9 mouse cellular contexts compared by ENCODE assay signal in genomic region chr4:65420511-65420931, GRCm38 (mm10).
A peak's percentile ranks its signal among the peaks of the same experiment; 100 is the strongest.
DNase-seq lines count a peak whose midpoint lies in the region; ATAC-seq and TF ChIP-seq lines count a peak whose summit lies in the region.
"Had no signal": no experiment of that assay in that cellular context is flagged by ENCODE, and none has a peak within 500 bp of the region (broad histone marks: within the 10 kb centered on the region; RNA-seq: fewer than 3 reads in every experiment).

No protein-coding gene starts in this region.

- intact Hi-C loops in heart, postnatal 25 days (cut with DNase I): no loop called here
- intact Hi-C loops in heart, postnatal 14 days (cut with DNase I): no loop called here

- peak; percentile 65 for ATAC-seq in heart, embryonic 11.5 days (replicated peaks; ENCODE audit: insufficient number of reproducible peaks, low FRiP score, low TSS enrichment)
- 0 out of 2 replicates have a peak, but pooled peaks have one; percentile 35 for ATAC-seq in limb, embryonic 11.5 days (ENCODE audit: insufficient number of reproducible peaks, low FRiP score, low TSS enrichment, low read depth)
- no peak for ATAC-seq in midbrain, postnatal 0 days (ENCODE audit: low FRiP score)

- 5% methylated on average over 3 of the region's 3 CpGs for WGBS in heart, embryonic 11.5 days (ENCODE audit: insufficient replicate concordance)
- WGBS in limb, embryonic 11.5 days: 13% methylated on average over 3 of the region's 3 CpGs
- 9% methylated on average over 3 of the region's 3 CpGs for WGBS in midbrain, postnatal 0 days

- H3K36me3 ChIP-seq in heart, embryonic 11.5 days (ENCODE audit: control insufficient read depth, insufficient read depth, low read length): no peaks in the 10 kb centered on the region
- no peaks in the 10 kb centered on the region for H3K36me3 ChIP-seq in limb, embryonic 11.5 days (ENCODE audit: control insufficient read depth, insufficient read depth, low read length)
- no peaks in the 10 kb centered on the region for H3K36me3 ChIP-seq in midbrain, postnatal 0 days (ENCODE audit: insufficient read depth, low read length)
- H3K36me3 ChIP-seq: G1E had no signal

- H3K4me1 ChIP-seq in heart, embryonic 11.5 days (ENCODE audit: control insufficient read depth, insufficient read depth, low read length): peaks cover 9% of the 10 kb centered on the region; the same call in 1 of the 2 replicates
- H3K4me1 ChIP-seq in limb, embryonic 11.5 days (ENCODE audit: control insufficient read depth, insufficient read depth, low read length): no peaks in the 10 kb centered on the region; the same call in 1 of the 2 replicates
- no peaks in the 10 kb centered on the region for H3K4me1 ChIP-seq in midbrain, postnatal 0 days (ENCODE audit: insufficient read depth, low read length)

- TF ChIP-seq CTCF in midbrain, postnatal 0 days (IDR thresholded peaks at IDR 0.05): no peak

- DNase-seq in heart, postnatal 25 days (ENCODE audit: low spot score): no peak
- peak; percentile 76 for DNase-seq in embryo, embryonic 10.5 days (ENCODE audit: low spot score)
- DNase-seq in heart, postnatal 14 days: peak; percentile 10 to 53
- peak; percentile 57 for DNase-seq in limb, embryonic 11.5 days (ENCODE audit: low spot score)
- DNase-seq in midbrain, postnatal 0 days (ENCODE audit: low spot score): peak; percentile 48
- DNase-seq in thymus, postnatal 0 days (ENCODE audit: low spot score): no peak
- no peak for DNase-seq in thymus, postnatal 10 days (ENCODE audit: low spot score in 2 of 2)

- H3K27ac ChIP-seq in heart, embryonic 11.5 days (ENCODE audit: low read depth, low read length): peak overlapping the region; percentile 25
- H3K27ac ChIP-seq in limb, embryonic 11.5 days (replicated peaks; ENCODE audit: low read depth, low read length): peak overlapping the region; percentile 18; the same call in 1 of the 2 replicates
- H3K27ac ChIP-seq in midbrain, postnatal 0 days (ENCODE audit: low read depth, low read length): no peak overlapping the region

- H3K27me3 ChIP-seq in heart, embryonic 11.5 days (ENCODE audit: control insufficient read depth, insufficient read depth, low read length): no peaks in the 10 kb centered on the region
- H3K27me3 ChIP-seq in limb, embryonic 11.5 days (ENCODE audit: control insufficient read depth, insufficient read depth, low read length): no peaks in the 10 kb centered on the region
- no peaks in the 10 kb centered on the region for H3K27me3 ChIP-seq in midbrain, postnatal 0 days (ENCODE audit: insufficient read depth, low read length)

- no peak overlapping the region for H3K4me3 ChIP-seq in heart, embryonic 11.5 days (ENCODE audit: low read depth, low read length)
- H3K4me3 ChIP-seq in limb, embryonic 11.5 days (ENCODE audit: low read depth, low read length): no peak overlapping the region
- no peak overlapping the region for H3K4me3 ChIP-seq in midbrain, postnatal 0 days (ENCODE audit: low read depth, low read length)

- no peaks in the 10 kb centered on the region for H3K9me3 ChIP-seq in heart, embryonic 11.5 days (replicated peaks; ENCODE audit: control insufficient read depth, low read length)
- no peaks in the 10 kb centered on the region for H3K9me3 ChIP-seq in limb, embryonic 11.5 days (ENCODE audit: control insufficient read depth, low read length)
- no peaks in the 10 kb centered on the region for H3K9me3 ChIP-seq in midbrain, postnatal 0 days (ENCODE audit: low read length)

- H3K9ac ChIP-seq in heart, embryonic 11.5 days (ENCODE audit: low read depth, low read length): no peak overlapping the region
- no peak overlapping the region for H3K9ac ChIP-seq in limb, embryonic 11.5 days (ENCODE audit: low read length)
- no peak overlapping the region for H3K9ac ChIP-seq in midbrain, postnatal 0 days (replicated peaks; ENCODE audit: low read length, poor library complexity, severe bottlenecking)

- no peak overlapping the region for H3K4me2 ChIP-seq in heart, embryonic 11.5 days
- no peak overlapping the region for H3K4me2 ChIP-seq in limb, embryonic 11.5 days (ENCODE audit: low read depth, severe bottlenecking)
- no peak overlapping the region for H3K4me2 ChIP-seq in midbrain, postnatal 0 days (ENCODE audit: low read depth, low read length, poor library complexity, severe bottlenecking)

Comparison
In these comparisons a context has a peak if more than half of its experiments do, and no peak if none do; other contexts are left out.
1. DNase-seq: peak in embryo, embryonic 10.5 days (single experiment), heart, postnatal 14 days (2 of 2), limb, embryonic 11.5 days (single experiment) and midbrain, postnatal 0 days (single experiment); none in heart, postnatal 25 days (single experiment), thymus, postnatal 0 days (single experiment) and thymus, postnatal 10 days (0 of 2).